Mouse (Mus musculus) cerebellum, adult 2 months (tissue): Measurements from ENCODE around the gene Cemip2.

Experiments
- CTCF ChIP-seq: fragments of 200-500 bp; IDR thresholded peaks from 2 replicates; pipeline ENCODE4 v1.5.1; 2011; ENCODE audit warnings: low read depth, mild to moderate bottlenecking, control low read depth, low read length, moderate library complexity, borderline replicate concordance; ENCODE audit not compliant: insufficient read depth
- POLR2A ChIP-seq: fragments of 200-500 bp; IDR thresholded peaks from 2 replicates; pipeline ENCODE4 v1.6.1; 2011; ENCODE audit warnings: low read length, control low read depth, borderline replicate concordance; ENCODE audit not compliant: insufficient read depth

GRCm38 (mm10) chr19:21799410-21800373 lies 21.6 kb downstream of the Cemip2 start:
- TF ChIP-seq CTCF (no peak), POLR2A (no peak)
